Mouse (Mus musculus) stomach, postnatal 0 days (tissue): Measurements from ENCODE around the gene Cdkn2aipnl. TPM values are rescaled to one million over a fixed set of nuclear protein-coding genes. Genes with fewer than 3 reads are reported as not detected.

Experiments
- ATAC-seq: fragments of 200-750 bp; cut with Nextera tagmentation; 2 replicates; pipeline ENCODE4 v1.8.0; 2017; ENCODE audit not compliant: low FRiP score, low TSS enrichment
- DNase-seq: peaks from one replicate; pipeline ENCODE4 v3.0.0-alpha.2; 2016; ENCODE audit warnings: low spot score
- H3K27ac ChIP-seq: fragments of 300-500 bp; sonication (generic); replicated peaks from 2 replicates; pipeline ENCODE4 v1.5.1; 2014; ENCODE audit warnings: mild to moderate bottlenecking, control low read depth
- H3K27me3 ChIP-seq: fragments of 300-500 bp; sonication (generic); 2 replicates; pipeline ENCODE4 v1.6.1; 2014; ENCODE audit warnings: low read length; ENCODE audit not compliant: control insufficient read depth, insufficient read depth
- H3K36me3 ChIP-seq: fragments of 300-500 bp; sonication (generic); 2 replicates; pipeline ENCODE4 v1.6.1; 2014; ENCODE audit warnings: low read length, mixed read lengths; ENCODE audit not compliant: control insufficient read depth, insufficient read depth
- H3K4me1 ChIP-seq: fragments of 300-500 bp; sonication (generic); replicated peaks from 2 replicates; pipeline ENCODE4 v1.6.1; 2014; ENCODE audit warnings: antibody characterized with exemption; ENCODE audit not compliant: control insufficient read depth, insufficient read depth
- H3K4me2 ChIP-seq: fragments of 300-500 bp; sonication (generic); replicated peaks from 2 replicates; pipeline ENCODE4 v1.6.1; 2014; ENCODE audit warnings: low read depth, mild to moderate bottlenecking, control low read depth, moderate library complexity
- H3K4me3 ChIP-seq: fragments of 300-500 bp; sonication (generic); 2 replicates; pipeline ENCODE4 v1.5.1; 2014; ENCODE audit warnings: low read depth, low read length, control low read depth
- H3K9ac ChIP-seq: fragments of 300-500 bp; sonication (generic); 2 replicates; pipeline ENCODE4 v1.6.1; 2014; ENCODE audit warnings: mild to moderate bottlenecking, low read length, control low read depth, mixed read lengths
- H3K9me3 ChIP-seq: fragments of 300-500 bp; sonication (generic); 2 replicates; pipeline ENCODE4 v1.6.1; 2016; ENCODE audit warnings: low read length; ENCODE audit not compliant: control insufficient read depth
- CTCF ChIP-seq: IDR thresholded peaks from 2 replicates; pipeline ENCODE4 v1.5.1; 2016; ENCODE audit warnings: antibody characterized with exemption, low read depth, mild to moderate bottlenecking, moderate library complexity
- EP300 ChIP-seq: optimal IDR thresholded peaks from 2 replicates; pipeline ENCODE3; 2016; ENCODE audit warnings: antibody characterized with exemption
- WGBS: fragments of 180-500 bp; shearing (Covaris S2); extraction: QIAGEN DNeasy Blood & Tissue Kit; methylation state at CpG from one replicate; pipeline ENCODE4 v1.1.7; 2014; 5-methylcytosine and 5-hydroxymethylcytosine counted together
- polyA plus RNA-seq: library from polyadenylated mRNA; unstranded; fragments of >200 nt; fragmentation: Nextera tagmentation; extraction: Ambion mirVana; gene quantifications from 2 replicates; pipeline ENCODE4 v1.2.1, GENCODE M21; 2015

Gene Cdkn2aipnl
- polyA plus RNA-seq, 1 experiment from 2014 or later = 46.9 TPM

DNA sequence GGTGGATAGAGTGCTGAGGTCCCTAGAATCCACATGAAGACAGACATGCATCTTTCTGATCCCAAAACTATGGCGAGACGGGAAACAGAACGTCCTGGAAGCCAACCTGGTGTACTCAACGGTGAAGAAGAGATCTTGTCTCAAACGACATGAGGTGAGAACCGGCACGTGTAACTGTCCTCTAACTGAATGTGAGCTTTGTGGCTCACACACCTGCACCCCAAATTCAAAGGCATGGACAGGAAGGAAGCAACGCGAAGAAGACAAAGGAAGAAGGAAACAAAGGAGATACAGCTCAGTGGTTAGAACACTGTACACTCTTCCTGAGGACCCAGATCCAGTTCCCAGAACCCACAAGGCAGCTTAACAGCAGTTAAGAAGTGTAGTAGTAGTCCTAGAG, 17.5 kb upstream of the Cdkn2aipnl start:
- ATAC-seq (no peak), DNase-seq (no peak)
- Histone ChIP-seq H3K9ac (no peak overlapping the region), H3K9me3 (no peaks in the 10 kb centered on the region; the same call in 1 of the 2 replicates), H3K27ac (no peak overlapping the region), H3K4me3 (no peak overlapping the region), H3K36me3 (no peaks in the 10 kb centered on the region), H3K27me3 (no peaks in the 10 kb centered on the region), H3K4me1 (no peaks in the 10 kb centered on the region), H3K4me2 (no peak overlapping the region)
- 91% methylated on average over 9 of the region's 9 CpGs for WGBS
- no peak for TF ChIP-seq EP300
- TF ChIP-seq CTCF = 0 out of 2 replicates have a peak, but pooled peaks have one; percentile 25

DNA sequence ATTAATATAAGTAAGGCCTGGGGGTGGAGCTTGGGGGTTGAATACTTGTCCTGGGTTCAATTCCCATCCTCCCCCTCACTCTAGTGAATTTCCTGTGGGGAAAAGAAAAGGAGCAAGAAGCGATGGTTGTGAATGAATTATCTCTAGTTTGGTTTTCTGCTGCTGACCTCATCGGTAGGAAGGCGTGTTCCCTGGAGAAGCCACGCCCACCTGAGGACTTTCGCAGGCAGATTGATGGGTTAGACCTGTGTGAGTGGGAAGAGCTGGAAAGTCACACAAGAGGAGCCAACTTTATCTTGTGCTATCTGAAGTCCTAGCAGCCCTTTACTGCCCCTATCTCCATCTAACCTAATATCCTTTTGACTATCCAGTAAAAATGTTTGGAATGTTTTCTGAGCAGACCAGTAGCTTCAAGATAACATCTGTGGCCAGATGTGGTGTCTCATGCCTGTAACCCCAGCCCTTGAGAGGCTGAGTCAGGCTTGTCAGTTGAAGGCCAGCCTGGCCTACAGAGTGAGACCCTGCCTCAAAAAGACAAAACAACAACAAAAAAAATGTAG, 15.5 kb upstream of the Cdkn2aipnl start:
- Histone ChIP-seq H3K4me2 (no peak overlapping the region), H3K36me3 (no peaks in the 10 kb centered on the region), H3K4me1 (no peaks in the 10 kb centered on the region), H3K4me3 (no peak overlapping the region), H3K27me3 (no peaks in the 10 kb centered on the region), H3K9ac (no peak overlapping the region), H3K27ac (no peak overlapping the region), H3K9me3 (no peaks in the 10 kb centered on the region; the same call in 1 of the 2 replicates)
- no peak for DNase-seq
- 38% methylated on average over 5 of the region's 5 CpGs for WGBS
- ATAC-seq = no peak
- TF ChIP-seq EP300 (no peak), CTCF (no peak)

DNA sequence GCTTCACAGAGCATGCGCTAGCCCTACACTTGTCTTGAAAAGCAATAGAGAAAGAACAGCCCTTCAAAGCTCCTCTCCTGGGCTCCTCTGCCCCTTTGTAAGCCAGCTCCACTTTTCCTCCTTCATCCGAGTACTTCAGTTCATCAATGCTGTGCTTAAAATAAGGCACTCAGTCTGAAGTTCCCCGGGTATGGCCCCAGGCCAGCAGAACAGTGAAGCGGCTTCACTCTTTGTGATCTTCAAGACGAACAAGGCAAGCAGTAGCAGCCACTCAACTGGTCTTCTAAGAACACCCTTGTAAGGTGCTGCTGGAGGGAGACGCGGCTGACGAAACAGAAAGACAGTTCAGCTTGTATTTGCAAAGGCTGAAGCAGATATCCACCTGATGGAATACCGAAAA, 11.3 kb upstream of the Cdkn2aipnl start:
- ATAC-seq (no peak), DNase-seq (no peak)
- Histone ChIP-seq H3K4me3 (no peak overlapping the region), H3K4me1 (no peaks in the 10 kb centered on the region), H3K36me3 (no peaks in the 10 kb centered on the region), H3K9me3 (no peaks in the 10 kb centered on the region; the same call in 1 of the 2 replicates), H3K9ac (no peak overlapping the region), H3K27me3 (no peaks in the 10 kb centered on the region), H3K4me2 (no peak overlapping the region), H3K27ac (no peak overlapping the region)
- 64% methylated on average over 9 of the region's 9 CpGs for WGBS
- no peak for TF ChIP-seq EP300
- TF ChIP-seq CTCF = no peak

DNA sequence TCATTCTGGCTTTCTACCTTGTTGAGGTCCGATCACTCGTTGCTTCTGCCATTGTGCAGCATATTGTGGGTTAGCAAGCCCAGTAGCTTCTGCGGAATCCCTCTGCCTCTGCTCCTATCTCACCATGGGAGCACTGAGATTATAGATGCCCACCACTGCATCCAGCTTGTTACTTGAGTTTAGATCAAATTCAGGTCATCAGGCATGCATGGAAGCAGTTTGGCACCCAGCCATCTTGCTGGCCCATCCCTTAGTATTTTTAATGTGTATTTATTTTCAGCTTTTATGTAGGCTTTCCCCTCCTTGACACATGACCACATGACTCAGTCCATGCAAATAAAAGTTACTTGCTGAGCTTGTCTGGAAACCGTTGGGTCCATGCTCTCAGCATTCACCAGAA, 9.7 kb upstream of the Cdkn2aipnl start:
- no peak overlapping the region for H3K27ac ChIP-seq
- H3K9ac ChIP-seq = no peak overlapping the region
- DNase-seq = peak; percentile 33
- no peak for ATAC-seq
- H3K36me3 ChIP-seq = no peaks in the 10 kb centered on the region
- 72% methylated on average over 4 of the region's 4 CpGs for WGBS
- no peaks in the 10 kb centered on the region for H3K4me1 ChIP-seq
- H3K4me2 ChIP-seq = no peak overlapping the region
- no peaks in the 10 kb centered on the region; the same call in 1 of the 2 replicates for H3K9me3 ChIP-seq
- TF ChIP-seq EP300 = no peak
- no peak for TF ChIP-seq CTCF
- H3K27me3 ChIP-seq = no peaks in the 10 kb centered on the region
- H3K4me3 ChIP-seq = no peak overlapping the region

GRCm38 (mm10) chr11:51959511-51959910, 8.0 kb upstream of the Cdkn2aipnl start:
- H3K27ac ChIP-seq = no peak overlapping the region
- WGBS = 81% methylated on average over 5 of the region's 5 CpGs
- H3K4me3 ChIP-seq = no peak overlapping the region
- no peak overlapping the region for H3K9ac ChIP-seq
- no peaks in the 10 kb centered on the region for H3K27me3 ChIP-seq
- TF ChIP-seq EP300 (no peak), CTCF (no peak)
- H3K4me2 ChIP-seq = no peak overlapping the region
- no peaks in the 10 kb centered on the region for H3K4me1 ChIP-seq
- H3K36me3 ChIP-seq = no peaks in the 10 kb centered on the region
- DNase-seq (no peak), ATAC-seq (no peak)
- no peaks in the 10 kb centered on the region; the same call in 1 of the 2 replicates for H3K9me3 ChIP-seq

DNA sequence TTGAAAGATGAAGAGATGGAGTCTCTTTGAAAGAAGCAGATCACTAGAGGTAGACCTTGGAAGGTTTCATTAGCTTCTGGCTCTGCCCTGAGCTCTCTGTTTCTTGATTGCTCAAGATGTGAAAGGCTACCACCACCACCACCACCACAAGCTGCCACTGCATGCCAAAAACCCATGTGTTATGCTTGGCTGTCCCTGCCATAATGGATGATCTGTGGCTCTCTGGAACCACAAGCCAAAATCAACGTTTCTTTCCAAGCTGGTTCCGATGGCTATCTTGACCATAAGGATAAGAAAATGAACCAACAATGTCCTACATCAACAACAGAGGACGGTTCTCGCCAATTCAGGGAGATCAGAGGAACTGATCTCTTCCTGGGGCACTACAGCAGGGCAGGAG, 7.4 kb upstream of the Cdkn2aipnl start:
- 88% methylated on average over 4 of the region's 4 CpGs for WGBS
- Histone ChIP-seq H3K27me3 (no peaks in the 10 kb centered on the region), H3K4me1 (no peaks in the 10 kb centered on the region)

More for the DNA sequence above, 7.4 kb upstream of the Cdkn2aipnl start:
- Histone ChIP-seq H3K9ac (no peak overlapping the region), H3K9me3 (no peaks in the 10 kb centered on the region), H3K4me3 (no peak overlapping the region), H3K4me2 (no peak overlapping the region), H3K36me3 (no peaks in the 10 kb centered on the region), H3K27ac (no peak overlapping the region)
- no peak for ATAC-seq
- TF ChIP-seq CTCF = no peak
- TF ChIP-seq EP300 = no peak
- no peak for DNase-seq
